Mouse (Mus musculus) E14TG2a.4 (cell line): ENCODE measurements around the gene Specc1.

Experiments
- CTCF ChIP-seq: conservative IDR thresholded peaks from 2 replicates; pipeline ENCODE4 v1.5.1; 2014; ENCODE audit warnings: low read length
- POU5F1 ChIP-seq: IDR thresholded peaks from 2 replicates; pipeline ENCODE4 v1.6.1; 2014; ENCODE audit warnings: low read length, borderline replicate concordance

DNA sequence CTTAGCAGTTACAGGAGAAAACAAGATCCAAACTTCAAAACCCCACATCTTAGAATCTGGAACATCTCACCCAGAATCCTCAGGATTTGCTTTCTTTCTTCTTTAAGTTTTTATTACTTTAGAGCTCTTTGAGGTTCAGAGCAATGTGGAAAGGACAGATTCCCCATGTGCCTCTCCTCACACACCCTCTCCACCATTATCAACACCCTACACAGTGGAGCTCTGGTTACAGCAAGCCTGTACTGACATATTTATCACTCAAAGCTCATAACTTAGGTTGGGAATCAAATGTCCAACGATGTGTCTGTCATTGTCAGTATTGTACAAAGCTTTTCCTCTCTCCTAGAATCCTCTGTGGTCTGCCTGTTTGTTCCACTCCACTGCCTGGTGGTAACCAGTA lies 108.0 kb downstream of the Specc1 start:
- no peak for TF ChIP-seq CTCF
- no peak for TF ChIP-seq POU5F1
